Mouse (Mus musculus) midbrain, embryonic 15.5 days (tissue): ENCODE results near the gene Asxl2. TPM values are rescaled to one million over a fixed set of nuclear protein-coding genes. Genes with fewer than 3 reads are reported as not detected.
"Not testable (repeated sequence)": the region's sequence is repeated elsewhere in the genome, so short reads cannot be mapped to it uniquely, and the experiment has no call there.

Experiments used
- ATAC-seq: fragments of 200-750 bp; cut with Nextera tagmentation; replicated peaks from 2 replicates; pipeline ENCODE4 v1.8.0; 2017; ENCODE audit warnings: moderate TSS enrichment
- H3K27ac ChIP-seq: fragments of 300-500 bp; sonication (generic); 2 replicates; pipeline ENCODE4 v1.5.1; 2015; ENCODE audit warnings: mild to moderate bottlenecking, inconsistent platforms
- H3K27me3 ChIP-seq: fragments of 300-500 bp; sonication (generic); replicated peaks from 2 replicates; pipeline ENCODE4 v1.6.1; 2015; ENCODE audit warnings: inconsistent platforms
- H3K36me3 ChIP-seq: fragments of 300-500 bp; sonication (generic); replicated peaks from 2 replicates; pipeline ENCODE4 v1.6.1; 2015; ENCODE audit warnings: inconsistent platforms
- H3K4me1 ChIP-seq: fragments of 300-500 bp; sonication (generic); 2 replicates; pipeline ENCODE4 v1.6.1; 2015; ENCODE audit warnings: inconsistent platforms
- H3K4me2 ChIP-seq: fragments of 300-500 bp; sonication (generic); 2 replicates; pipeline ENCODE4 v1.6.1; 2015; ENCODE audit warnings: inconsistent platforms, mild to moderate bottlenecking, moderate library complexity
- H3K4me3 ChIP-seq: fragments of 300-500 bp; sonication (generic); 2 replicates; pipeline ENCODE4 v1.5.1; 2015; ENCODE audit warnings: mild to moderate bottlenecking, inconsistent platforms
- H3K9ac ChIP-seq: fragments of 300-500 bp; sonication (generic); 2 replicates; pipeline ENCODE4 v1.6.1; 2015; ENCODE audit warnings: mild to moderate bottlenecking, inconsistent platforms
- H3K9me3 ChIP-seq: fragments of 300-500 bp; sonication (generic); 2 replicates; pipeline ENCODE4 v1.6.1; 2016; ENCODE audit warnings: inconsistent platforms
- WGBS: fragments of 180-500 bp; shearing (Covaris S2); methylation state at CpG from one replicate; pipeline ENCODE4 v1.1.7; 2015; ENCODE audit warnings: mixed read lengths; 5-methylcytosine and 5-hydroxymethylcytosine counted together
- polyA plus RNA-seq: library from polyadenylated mRNA; unstranded; fragments of >200 nt; fragmentation: Nextera tagmentation; extraction: Ambion mirVana; gene quantifications from 2 replicates; pipeline ENCODE4 v1.2.1, GENCODE M21; 2015

Gene Asxl2
- polyA plus RNA-seq, 1 experiment from 2014 or later = 16.8 TPM

DNA sequence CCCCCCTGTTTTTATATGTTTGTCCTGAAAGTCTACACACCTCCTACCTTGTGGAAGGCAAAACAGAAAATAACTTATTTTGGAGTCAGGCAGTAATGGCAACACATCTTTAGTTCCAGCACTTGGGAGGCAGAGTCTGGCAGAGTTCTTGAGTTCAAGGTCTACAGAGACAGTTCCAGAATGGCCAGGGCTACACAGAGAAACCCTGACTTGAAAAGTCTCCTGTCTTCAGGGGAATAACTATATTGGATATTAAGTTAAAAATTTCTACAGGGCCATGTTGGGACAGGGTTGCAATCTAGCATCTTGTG, 3.7 kb downstream of the Asxl2 start:
- Histone ChIP-seq H3K36me3 (no peaks in the 10 kb centered on the region), H3K4me3 (no peak overlapping the region), H3K27ac (no peak overlapping the region), H3K9ac (no peak overlapping the region), H3K9me3 (no peaks in the 10 kb centered on the region), H3K4me2 (no peak overlapping the region), H3K4me1 (peaks cover 12% of the 10 kb centered on the region), H3K27me3 (no peaks in the 10 kb centered on the region)
- no peak for ATAC-seq

DNA sequence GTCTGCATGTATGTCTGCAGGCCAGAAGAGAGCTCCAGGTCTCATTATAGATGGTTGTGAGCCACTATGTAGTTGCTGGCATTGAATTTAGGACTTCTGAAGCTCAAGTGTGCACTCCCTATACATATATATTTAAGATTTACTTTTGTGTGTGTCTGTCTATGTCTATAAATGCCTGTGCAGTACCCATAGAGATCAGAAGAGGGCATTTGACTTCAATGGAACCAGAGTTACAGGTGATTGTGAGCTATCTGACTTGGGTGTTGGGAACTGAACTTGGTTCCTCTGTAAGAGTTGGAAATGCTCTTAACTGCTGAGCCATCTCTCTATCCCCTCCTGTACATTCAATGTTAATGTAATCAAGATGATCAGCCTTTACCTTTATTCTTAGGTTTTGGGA, 4.3 kb downstream of the Asxl2 start:
- Histone ChIP-seq H3K9me3 (no peaks in the 10 kb centered on the region), H3K36me3 (no peaks in the 10 kb centered on the region), H3K4me1 (peaks cover 9% of the 10 kb centered on the region), H3K9ac (no peak overlapping the region), H3K27ac (no peak overlapping the region), H3K27me3 (no peaks in the 10 kb centered on the region), H3K4me2 (no peak overlapping the region), H3K4me3 (no peak overlapping the region)
- ATAC-seq = no peak

DNA sequence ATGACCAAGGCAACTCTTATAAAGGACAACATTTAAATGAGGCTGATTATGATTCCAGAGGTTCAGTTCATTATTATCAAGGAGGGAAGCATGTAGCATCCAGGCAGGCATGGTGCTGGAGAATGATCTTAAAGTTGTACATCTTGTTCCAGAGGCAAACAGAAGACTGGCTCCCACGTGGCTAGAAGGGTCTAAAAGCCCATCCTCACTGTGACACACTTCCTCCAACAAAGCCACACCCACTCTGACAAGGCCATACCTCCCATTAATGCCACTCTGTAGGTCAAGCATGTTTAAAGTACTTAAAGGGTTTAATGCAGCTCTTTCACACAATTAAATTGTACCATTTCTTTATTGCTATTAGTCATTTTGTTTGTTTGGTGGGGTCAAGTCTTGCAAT, 7.1 kb downstream of the Asxl2 start:
- H3K27ac ChIP-seq = no peak overlapping the region
- no peak overlapping the region for H3K4me2 ChIP-seq
- peaks cover 2% of the 10 kb centered on the region; the same call in 1 of the 2 replicates for H3K4me1 ChIP-seq
- H3K9ac ChIP-seq = no peak overlapping the region
- H3K27me3 ChIP-seq = no peaks in the 10 kb centered on the region
- H3K9me3 ChIP-seq = no peaks in the 10 kb centered on the region
- H3K36me3 ChIP-seq = no peaks in the 10 kb centered on the region
- H3K4me3 ChIP-seq = no peak overlapping the region
- WGBS = 86% methylated on average over 1 of the region's 1 CpGs
- no peak for ATAC-seq

DNA sequence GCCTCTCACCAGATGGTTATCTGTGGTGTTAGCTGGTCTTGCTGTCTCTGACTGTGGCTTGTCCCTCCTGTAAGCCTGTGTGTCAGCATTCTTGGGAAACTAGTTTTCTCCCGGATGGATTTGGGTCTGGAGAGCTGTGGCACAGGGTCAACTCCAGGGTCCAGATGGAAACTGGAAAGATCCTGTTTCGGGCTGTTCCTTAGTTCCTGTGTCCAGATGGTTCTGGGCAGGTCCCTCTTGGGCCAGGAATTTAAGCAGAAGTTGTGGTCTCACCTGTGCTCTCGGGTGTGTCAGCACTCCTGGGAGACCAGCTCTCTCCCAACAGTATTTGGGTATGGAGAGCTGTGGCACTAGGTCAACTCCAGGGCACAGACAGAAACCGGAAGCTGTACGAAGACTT, 9.8 kb downstream of the Asxl2 start:
- H3K9ac ChIP-seq = no peak overlapping the region
- H3K4me1 ChIP-seq = no peaks in the 10 kb centered on the region
- 97% methylated on average over 5 of the region's 5 CpGs for WGBS
- no peaks in the 10 kb centered on the region for H3K36me3 ChIP-seq
- no peak overlapping the region for H3K4me2 ChIP-seq
- H3K9me3 ChIP-seq = no peaks in the 10 kb centered on the region
- ATAC-seq = no peak
- no peaks in the 10 kb centered on the region for H3K27me3 ChIP-seq
- no peak overlapping the region for H3K27ac ChIP-seq
- no peak overlapping the region for H3K4me3 ChIP-seq

DNA sequence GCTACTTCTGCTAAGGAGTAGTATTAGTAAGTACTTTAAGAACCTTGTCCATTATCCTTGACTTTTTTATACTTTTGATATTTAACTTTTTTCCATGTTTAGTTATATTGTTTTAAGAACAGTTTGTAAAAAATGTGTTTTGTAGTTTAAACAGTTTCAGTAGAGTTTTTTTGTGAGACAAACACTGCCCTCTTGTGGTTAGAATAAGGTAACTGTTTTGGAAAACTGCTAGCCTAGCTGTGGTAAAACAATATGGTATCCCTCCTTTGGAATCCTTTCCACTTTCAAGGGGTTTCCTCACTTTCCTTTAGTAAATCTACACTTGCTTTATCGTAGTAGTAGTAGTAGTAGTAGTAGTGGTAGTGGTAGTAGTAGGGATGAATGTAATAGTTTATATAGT, 11.2 kb downstream of the Asxl2 start:
- WGBS = 100% methylated on average over 1 of the region's 1 CpGs
- Histone ChIP-seq H3K27me3 (no peaks in the 10 kb centered on the region), H3K4me3 (no peak overlapping the region), H3K4me2 (no peak overlapping the region), H3K9ac (no peak overlapping the region), H3K9me3 (no peaks in the 10 kb centered on the region), H3K27ac (no peak overlapping the region), H3K4me1 (no peaks in the 10 kb centered on the region), H3K36me3 (no peaks in the 10 kb centered on the region)
- ATAC-seq = no peak

DNA sequence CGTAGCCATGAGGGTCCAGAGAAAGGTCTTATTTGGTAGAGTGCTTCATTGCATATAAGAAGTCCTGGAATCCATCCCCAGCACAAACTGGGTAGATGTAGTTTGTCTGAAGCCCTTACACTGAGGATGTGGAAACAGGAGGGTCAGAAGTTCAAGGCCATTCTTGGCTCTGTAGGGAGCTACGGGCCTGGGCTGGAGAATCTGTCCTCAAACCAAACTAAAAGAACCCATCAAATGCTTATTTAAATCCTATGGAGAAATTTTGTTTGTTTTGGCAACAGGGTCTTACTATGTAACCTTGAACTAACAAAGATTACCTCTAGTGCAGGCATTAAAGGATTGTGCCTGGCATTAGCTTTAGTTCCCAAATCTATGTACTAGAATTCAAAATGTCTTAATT, 14.3 kb downstream of the Asxl2 start:
- Histone ChIP-seq H3K27ac (no peak overlapping the region), H3K27me3 (no peaks in the 10 kb centered on the region), H3K4me1 (no peaks in the 10 kb centered on the region), H3K4me3 (no peak overlapping the region), H3K4me2 (no peak overlapping the region), H3K9ac (no peak overlapping the region), H3K36me3 (no peaks in the 10 kb centered on the region), H3K9me3 (no peaks in the 10 kb centered on the region)
- ATAC-seq = no peak
- 90% methylated on average over 2 of the region's 2 CpGs for WGBS

DNA sequence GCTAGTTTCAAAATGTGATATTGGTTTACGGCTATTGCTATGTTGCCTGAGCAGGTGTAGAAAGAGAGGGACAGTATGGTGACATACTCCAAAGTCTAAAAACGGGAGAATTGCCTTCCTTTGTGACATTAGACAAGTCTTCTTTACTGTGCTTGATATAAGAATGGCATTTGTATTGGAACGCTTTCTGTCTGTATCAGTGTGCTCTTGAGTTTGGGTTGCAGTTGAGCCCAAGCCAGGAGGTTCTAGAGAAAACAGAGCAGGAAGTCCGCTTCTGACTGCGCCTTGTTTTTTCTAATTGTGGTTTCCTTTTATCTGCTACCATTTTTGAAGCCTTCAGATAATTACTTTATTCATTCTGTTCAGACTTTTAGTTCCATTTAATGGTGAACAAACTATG, 14.7 kb downstream of the Asxl2 start:
- no peak for ATAC-seq

DNA sequence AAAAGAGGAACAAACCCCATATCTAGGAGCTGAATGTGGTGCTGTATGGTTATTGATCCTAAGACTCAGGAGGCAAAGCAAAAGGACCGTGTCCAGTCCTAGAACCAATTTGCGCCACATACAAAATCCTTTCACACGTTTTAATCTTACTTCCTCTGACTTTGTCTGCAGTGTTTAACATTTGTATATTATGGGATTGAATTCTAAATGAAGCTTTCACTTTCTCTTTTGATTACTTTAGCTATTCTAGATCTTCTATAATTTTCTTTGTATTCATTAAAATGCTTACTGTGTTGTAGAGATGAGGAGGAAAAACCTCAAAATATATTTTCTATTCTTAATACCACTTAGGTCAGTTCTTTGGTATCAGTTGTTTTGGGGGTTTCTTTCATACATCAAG, 26.9 kb downstream of the Asxl2 start:
- Histone ChIP-seq H3K36me3 (peaks cover 7% of the 10 kb centered on the region; the same call in 1 of the 2 replicates), H3K9ac (no peak overlapping the region), H3K4me3 (no peak overlapping the region), H3K9me3 (no peaks in the 10 kb centered on the region), H3K4me1 (no peaks in the 10 kb centered on the region), H3K27ac (no peak overlapping the region), H3K27me3 (no peaks in the 10 kb centered on the region), H3K4me2 (no peak overlapping the region)
- WGBS = 80% methylated on average over 3 of the region's 3 CpGs
- no peak for ATAC-seq

More for the DNA sequence above, 14.7 kb downstream of the Asxl2 start:
- Histone ChIP-seq H3K4me2 (no peak overlapping the region), H3K36me3 (no peaks in the 10 kb centered on the region), H3K4me1 (no peaks in the 10 kb centered on the region), H3K27me3 (no peaks in the 10 kb centered on the region), H3K9me3 (no peaks in the 10 kb centered on the region), H3K4me3 (no peak overlapping the region), H3K27ac (no peak overlapping the region), H3K9ac (no peak overlapping the region)
- 92% methylated on average over 5 of the region's 5 CpGs for WGBS

DNA sequence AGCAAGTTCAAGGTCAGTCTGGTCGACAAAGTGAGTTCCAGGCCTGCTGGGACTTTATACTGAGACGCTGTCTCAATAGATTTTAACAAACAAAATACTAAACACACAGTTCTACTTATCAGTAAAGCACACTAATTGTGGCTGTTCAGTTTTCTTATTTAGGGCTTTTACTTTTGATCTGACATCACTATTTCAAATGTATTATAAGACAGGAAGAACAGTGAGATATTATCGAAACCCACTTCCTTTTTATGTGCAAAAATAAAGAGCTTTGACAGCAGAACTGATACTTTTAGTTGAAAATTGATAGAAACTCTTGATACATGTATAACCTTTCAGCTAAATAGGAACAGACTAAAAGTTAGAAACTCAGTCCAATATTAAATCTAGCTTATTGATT, 36.4 kb downstream of the Asxl2 start:
- no peak overlapping the region for H3K9ac ChIP-seq
- no peak overlapping the region for H3K4me3 ChIP-seq
- WGBS = 91% methylated on average over 3 of the region's 3 CpGs
- no peak for ATAC-seq
- H3K4me1 ChIP-seq = no peaks in the 10 kb centered on the region
- no peak overlapping the region for H3K27ac ChIP-seq
- H3K9me3 ChIP-seq = no peaks in the 10 kb centered on the region
- peaks cover 9% of the 10 kb centered on the region; the same call in 1 of the 2 replicates for H3K36me3 ChIP-seq
- H3K27me3 ChIP-seq = no peaks in the 10 kb centered on the region
- H3K4me2 ChIP-seq = no peak overlapping the region

DNA sequence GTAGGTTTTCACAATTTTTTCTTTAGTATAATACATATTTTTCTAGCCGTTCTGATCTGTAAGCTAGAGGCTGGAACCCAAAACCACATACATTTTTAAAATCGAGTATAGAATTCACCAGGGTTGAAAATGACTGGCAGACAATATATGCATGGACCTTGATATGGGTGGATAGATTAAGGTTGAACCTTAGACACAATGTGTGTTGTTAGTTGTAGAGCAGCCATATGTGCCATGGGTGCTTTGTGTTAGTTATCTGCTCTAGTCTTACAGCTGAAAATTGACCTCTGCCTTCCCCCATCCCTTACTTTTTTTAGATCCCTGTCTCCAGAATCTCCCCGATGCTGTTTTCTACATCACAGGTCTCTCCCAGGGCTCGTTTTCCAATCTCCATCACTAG, 73.0 kb downstream of the Asxl2 start:
- Histone ChIP-seq H3K4me3 (no peak overlapping the region), H3K36me3 (peaks cover 27% of the 10 kb centered on the region), H3K4me2 (no peak overlapping the region), H3K9me3 (no peaks in the 10 kb centered on the region), H3K4me1 (no peaks in the 10 kb centered on the region), H3K27ac (no peak overlapping the region), H3K9ac (no peak overlapping the region), H3K27me3 (no peaks in the 10 kb centered on the region)
- 89% methylated on average over 4 of the region's 4 CpGs for WGBS
- no peak for ATAC-seq

DNA sequence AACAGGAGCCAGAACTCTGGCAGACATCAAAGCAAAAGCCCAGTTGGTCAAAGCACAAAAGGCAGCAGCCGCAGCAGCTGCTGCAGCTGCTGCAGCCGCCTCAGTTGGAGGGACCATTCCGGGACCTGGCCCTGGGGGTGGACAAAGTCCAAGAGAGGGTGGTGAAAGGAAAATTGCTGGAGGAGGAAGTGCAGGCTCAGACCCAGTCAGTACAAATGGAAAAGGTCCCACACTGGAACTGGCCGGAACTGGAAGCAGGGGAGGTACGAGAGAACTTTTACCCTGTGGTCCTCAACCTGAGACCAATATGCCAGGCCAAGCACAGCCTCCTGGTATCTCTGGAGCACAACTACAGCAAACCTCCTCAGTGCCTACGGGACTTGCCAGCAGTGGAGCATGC, 73.4 kb downstream of the Asxl2 start:
- Histone ChIP-seq H3K9ac (no peak overlapping the region), H3K27me3 (no peaks in the 10 kb centered on the region), H3K9me3 (no peaks in the 10 kb centered on the region), H3K4me3 (no peak overlapping the region), H3K4me1 (no peaks in the 10 kb centered on the region), H3K36me3 (peaks cover 27% of the 10 kb centered on the region), H3K4me2 (no peak overlapping the region), H3K27ac (no peak overlapping the region)
- no peak for ATAC-seq
- 86% methylated on average over 6 of the region's 6 CpGs for WGBS

DNA sequence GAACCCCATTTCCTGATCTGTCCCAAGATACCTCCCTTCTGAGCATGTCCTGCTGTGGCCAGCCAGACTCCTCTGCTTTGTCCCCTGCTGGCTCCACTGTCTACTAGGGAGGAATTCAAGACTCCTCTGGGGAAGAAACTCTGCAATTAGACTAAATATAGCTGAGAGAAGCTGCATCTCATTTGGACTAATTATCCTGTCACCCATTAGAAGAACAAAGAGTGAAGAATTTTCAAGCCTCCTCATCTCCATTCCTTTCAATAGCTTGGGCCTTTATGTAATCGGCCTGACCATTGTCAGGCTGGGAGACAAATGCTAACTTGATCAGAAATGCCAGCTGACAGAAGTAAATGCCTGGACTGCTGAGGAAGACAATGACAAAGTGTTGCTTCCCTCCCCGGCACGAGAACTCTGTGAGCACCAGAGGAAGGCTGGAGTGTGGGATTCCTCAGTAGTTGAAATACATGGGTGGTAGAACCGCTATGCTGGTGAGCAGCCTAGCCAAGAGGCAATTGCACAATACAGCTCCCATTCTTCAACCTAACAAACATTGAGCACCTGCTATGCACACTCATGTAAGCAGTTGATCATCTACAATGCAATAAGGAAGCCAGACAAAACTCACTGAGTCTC, 92.1 kb downstream of the Asxl2 start:
- H3K27me3 ChIP-seq = no peaks in the 10 kb centered on the region
- H3K36me3 ChIP-seq = no peaks in the 10 kb centered on the region
- H3K4me3 ChIP-seq = no peak overlapping the region
- H3K4me1 ChIP-seq = no peaks in the 10 kb centered on the region
- 48% methylated on average over 4 of the region's 4 CpGs for WGBS
- ATAC-seq = no peak
- H3K27ac ChIP-seq = 0 out of 2 replicates have a peak overlapping the region, but pooled peaks have one; percentile 16
- H3K9me3 ChIP-seq = no peaks in the 10 kb centered on the region
- H3K9ac ChIP-seq = no peak overlapping the region
- H3K4me2 ChIP-seq = no peak overlapping the region

DNA sequence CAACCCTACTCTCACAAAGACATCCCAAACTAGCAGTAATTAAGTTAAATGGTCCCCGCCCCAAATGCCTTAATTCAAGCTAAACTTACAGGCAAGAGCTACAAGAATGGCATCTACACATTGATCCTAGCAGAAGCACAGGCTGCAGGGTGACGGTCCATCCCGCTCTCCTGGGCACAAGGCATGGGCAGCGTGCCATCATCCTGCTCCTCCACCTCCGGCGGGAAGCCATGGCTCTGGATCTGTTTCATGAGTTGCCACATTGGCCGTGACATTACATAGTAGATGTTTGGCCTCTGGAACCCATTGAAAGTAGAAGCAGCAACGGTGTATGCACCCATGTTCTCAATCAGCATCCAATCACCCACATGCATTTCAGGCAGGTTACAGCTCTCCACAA, 95.1 kb downstream of the Asxl2 start:
- H3K9ac ChIP-seq, H3K4me2 ChIP-seq, H3K27me3 ChIP-seq, ATAC-seq, H3K36me3 ChIP-seq, H3K27ac ChIP-seq, H3K9me3 ChIP-seq, H3K4me3 ChIP-seq, H3K4me1 ChIP-seq: not testable (repeated sequence)
- 94% methylated on average over 8 of the region's 8 CpGs for WGBS
